Mouse (Mus musculus): ENCODE measurements around the gene H2-DMb2. TPM values are rescaled to one million over a fixed set of nuclear protein-coding genes. Genes with fewer than 3 reads are reported as not detected.

The H2-DMb2 gene
- polyA plus RNA-seq, 1 experiment from 2014 or later: 15.3 TPM

DNA sequence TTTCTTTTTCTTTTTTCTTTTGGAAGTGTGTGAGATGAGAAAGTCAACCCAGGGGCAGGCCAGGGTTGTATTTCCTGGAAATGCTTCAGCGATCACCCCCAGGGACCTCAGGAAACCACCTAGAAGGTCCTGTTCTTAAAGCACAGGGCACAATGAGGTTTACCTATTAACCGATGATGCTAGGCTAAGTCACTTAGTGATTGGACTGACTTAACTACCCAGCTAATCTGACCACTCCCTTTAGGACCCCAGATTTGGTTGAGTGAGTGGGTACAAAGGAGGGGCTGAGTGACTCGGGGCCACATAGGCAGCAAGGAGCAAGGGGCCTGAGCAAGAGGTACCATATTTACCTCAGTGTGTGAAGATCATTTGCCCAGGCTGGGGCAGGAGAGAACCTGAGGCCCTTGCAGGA is 1.9 kb downstream of the H2-DMb2 start:
- no peak overlapping the region for H3K9ac ChIP-seq (ENCODE audit: low read depth, low read length)
- ATAC-seq (replicated peaks; ENCODE audit: low FRiP score, low read depth) (0 out of 2 replicates have a peak, but pooled peaks have one; percentile 6), DNase-seq (ENCODE audit: low spot score) (no peak)
- WGBS: 29% methylated on average over 3 of the region's 3 CpGs
- 0 out of 2 replicates have a peak, but pooled peaks cover 8% of the 10 kb centered on the region for H3K4me1 ChIP-seq (replicated peaks; ENCODE audit: insufficient read depth, low read length)
- H3K27me3 ChIP-seq (ENCODE audit: insufficient read depth, low read length): no peaks in the 10 kb centered on the region
- no peak overlapping the region for H3K27ac ChIP-seq
- no peak overlapping the region for H3K4me3 ChIP-seq (replicated peaks; ENCODE audit: low read depth, low read length)
- H3K36me3 ChIP-seq (ENCODE audit: insufficient read depth, low read length): no peaks in the 10 kb centered on the region
- no peak overlapping the region for H3K4me2 ChIP-seq (ENCODE audit: low read length)
- TF ChIP-seq CTCF (IDR thresholded peaks at IDR 0.05; ENCODE audit: low read depth): no peak
- no peaks in the 10 kb centered on the region for H3K9me3 ChIP-seq (replicated peaks; ENCODE audit: low read length)

- Histone ChIP-seq H3K36me3 (ENCODE audit: insufficient read depth, low read length) (no peaks in the 10 kb centered on the region), H3K27me3 (ENCODE audit: insufficient read depth, low read length) (no peaks in the 10 kb centered on the region), H3K4me3 (replicated peaks; ENCODE audit: low read depth, low read length) (no peak within 1 kb of the TSS), H3K4me2 (ENCODE audit: low read length) (peak within 1 kb of the TSS; percentile 36), H3K4me1 (replicated peaks; ENCODE audit: insufficient read depth, low read length) (no peaks in the 10 kb centered on the region), H3K9me3 (replicated peaks; ENCODE audit: low read length) (no peaks in the 10 kb centered on the region), H3K27ac (no peak within 1 kb of the TSS), H3K9ac (ENCODE audit: low read depth, low read length) (no peak within 1 kb of the TSS)
- WGBS: 49% methylated on average over 4 of the region's 4 CpGs
- TF ChIP-seq CTCF (IDR thresholded peaks at IDR 0.05; ENCODE audit: low read depth): no peak
- DNase-seq (ENCODE audit: low spot score) (peak; percentile 91), ATAC-seq (replicated peaks; ENCODE audit: low FRiP score, low read depth) (peak; percentile 88)
Measured at GRCm38 (mm10) chr17:34152923-34153322, 9.8 kb downstream of the H2-DMb2 start, which contains the start of gene H2-DMb1. TSS of gene H2-DMb1 (plus strand) at chr17:34153072.

DNA sequence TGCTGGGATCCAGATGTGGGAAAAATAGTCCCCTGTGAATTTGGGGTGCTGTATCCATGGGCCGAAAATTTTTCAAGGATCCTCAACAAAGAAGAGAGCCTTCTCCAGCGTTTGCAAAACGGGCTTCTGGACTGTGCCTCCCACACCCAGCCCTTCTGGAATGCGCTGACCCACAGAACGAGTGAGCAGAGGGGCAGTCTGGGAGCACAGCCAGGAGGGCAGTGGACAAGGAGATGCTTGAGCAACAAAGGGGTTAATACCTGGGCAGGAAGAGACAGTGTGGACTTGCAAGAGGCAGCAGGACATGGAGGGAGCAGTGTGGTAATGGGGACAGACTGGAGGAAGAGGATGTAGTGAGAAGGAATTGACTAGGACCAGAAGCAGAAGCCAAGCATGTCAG is 12.4 kb downstream of the H2-DMb2 start:
- WGBS: 36% methylated on average over 5 of the region's 5 CpGs
- H3K4me2 ChIP-seq (ENCODE audit: low read length): no peak overlapping the region
- no peaks in the 10 kb centered on the region for H3K27me3 ChIP-seq (ENCODE audit: insufficient read depth, low read length)
- H3K9ac ChIP-seq (ENCODE audit: low read depth, low read length): no peak overlapping the region
- no peak for TF ChIP-seq CTCF (IDR thresholded peaks at IDR 0.05; ENCODE audit: low read depth)
- no peak for DNase-seq (ENCODE audit: low spot score)
- H3K9me3 ChIP-seq (replicated peaks; ENCODE audit: low read length): no peaks in the 10 kb centered on the region
- H3K27ac ChIP-seq: no peak overlapping the region
- H3K4me1 ChIP-seq (replicated peaks; ENCODE audit: insufficient read depth, low read length): no peaks in the 10 kb centered on the region
- peak; percentile 52; the same call in 1 of the 2 replicates for ATAC-seq (replicated peaks; ENCODE audit: low FRiP score, low read depth)
- no peaks in the 10 kb centered on the region for H3K36me3 ChIP-seq (ENCODE audit: insufficient read depth, low read length)
- H3K4me3 ChIP-seq (replicated peaks; ENCODE audit: low read depth, low read length): no peak overlapping the region

- Histone ChIP-seq H3K4me2 (ENCODE audit: low read length) (no peak overlapping the region), H3K9ac (ENCODE audit: low read depth, low read length) (no peak overlapping the region), H3K4me1 (replicated peaks; ENCODE audit: insufficient read depth, low read length) (no peaks in the 10 kb centered on the region), H3K27ac (no peak overlapping the region), H3K4me3 (replicated peaks; ENCODE audit: low read depth, low read length) (no peak overlapping the region), H3K27me3 (ENCODE audit: insufficient read depth, low read length) (no peaks in the 10 kb centered on the region), H3K9me3 (replicated peaks; ENCODE audit: low read length) (no peaks in the 10 kb centered on the region), H3K36me3 (ENCODE audit: insufficient read depth, low read length) (no peaks in the 10 kb centered on the region)
- 39% methylated on average over 9 of the region's 9 CpGs for WGBS
- no peak; the same call in 1 of the 2 replicates for ATAC-seq (replicated peaks; ENCODE audit: low FRiP score, low read depth)
- peak; percentile 63 for TF ChIP-seq CTCF (IDR thresholded peaks at IDR 0.05; ENCODE audit: low read depth)
- peak; percentile 40 for DNase-seq (ENCODE audit: low spot score)
Measured at GRCm38 (mm10) chr17:34164202-34164895, 21.2 kb downstream of the H2-DMb2 start.

- no peak for ATAC-seq (replicated peaks; ENCODE audit: low FRiP score, low read depth)
- Histone ChIP-seq H3K4me2 (ENCODE audit: low read length) (no peak overlapping the region), H3K27me3 (ENCODE audit: insufficient read depth, low read length) (no peaks in the 10 kb centered on the region), H3K9ac (ENCODE audit: low read depth, low read length) (no peak overlapping the region), H3K36me3 (ENCODE audit: insufficient read depth, low read length) (no peaks in the 10 kb centered on the region), H3K4me3 (replicated peaks; ENCODE audit: low read depth, low read length) (no peak overlapping the region), H3K9me3 (replicated peaks; ENCODE audit: low read length) (no peaks in the 10 kb centered on the region), H3K4me1 (replicated peaks; ENCODE audit: insufficient read depth, low read length) (no peaks in the 10 kb centered on the region), H3K27ac (no peak overlapping the region)
- peak; percentile 53 for TF ChIP-seq CTCF (IDR thresholded peaks at IDR 0.05; ENCODE audit: low read depth)
- no peak for DNase-seq (ENCODE audit: low spot score)
- 85% methylated on average over 6 of the region's 6 CpGs for WGBS
Measured at GRCm38 (mm10) chr17:34165033-34165730, 22.1 kb downstream of the H2-DMb2 start.

- H3K36me3 ChIP-seq (ENCODE audit: insufficient read depth, low read length): no peaks in the 10 kb centered on the region
- DNase-seq (ENCODE audit: low spot score) (peak; percentile 88), ATAC-seq (replicated peaks; ENCODE audit: low FRiP score, low read depth) (0 out of 2 replicates have a peak, but pooled peaks have one; percentile 55)
- peak; percentile 84 for TF ChIP-seq CTCF (IDR thresholded peaks at IDR 0.05; ENCODE audit: low read depth)
- H3K4me1 ChIP-seq (replicated peaks; ENCODE audit: insufficient read depth, low read length): no peaks in the 10 kb centered on the region
- no peak overlapping the region for H3K27ac ChIP-seq
- 0% methylated on average over 2 of the region's 2 CpGs for WGBS
- H3K9me3 ChIP-seq (replicated peaks; ENCODE audit: low read length): no peaks in the 10 kb centered on the region
- no peak overlapping the region for H3K4me3 ChIP-seq (replicated peaks; ENCODE audit: low read depth, low read length)
- H3K9ac ChIP-seq (ENCODE audit: low read depth, low read length): no peak overlapping the region
- no peak overlapping the region for H3K4me2 ChIP-seq (ENCODE audit: low read length)
- H3K27me3 ChIP-seq (ENCODE audit: insufficient read depth, low read length): no peaks in the 10 kb centered on the region
Measured at GRCm38 (mm10) chr17:34169279-34169678, 26.2 kb downstream of the H2-DMb2 start.
